Mouse (Mus musculus): ENCODE measurements around the gene Herc1. TPM values are rescaled to one million over a fixed set of nuclear protein-coding genes. Genes with fewer than 3 reads are reported as not detected.
A peak's percentile ranks its signal among the peaks of the same experiment; 100 is the strongest.

The Herc1 gene
- polyA plus RNA-seq, 1 experiment: 64.5 TPM

- Histone ChIP-seq H3K4me3 (ENCODE audit: insufficient read depth, low read length) (no peak overlapping the region), H3K4me1 (ENCODE audit: control insufficient read depth, insufficient read depth, low read length) (no peaks in the 10 kb centered on the region), H3K27ac (ENCODE audit: insufficient read depth, low read length) (no peak overlapping the region)
- TF ChIP-seq CTCF (IDR thresholded peaks at IDR 0.05; ENCODE audit: extremely low read depth, insufficient read depth, low read length) (peak; percentile 31; the same call in 1 of the 2 replicates), POLR2A (IDR thresholded peaks at IDR 0.05; ENCODE audit: extremely low read depth, insufficient read depth, low read length) (no peak)
These were observed 114.8 kb downstream of the Herc1 start for GRCm38 (mm10) chr9:66465087-66465486.

- Histone ChIP-seq H3K4me3 (ENCODE audit: insufficient read depth, low read length) (no peak overlapping the region), H3K27ac (ENCODE audit: insufficient read depth, low read length) (no peak overlapping the region), H3K4me1 (ENCODE audit: control insufficient read depth, insufficient read depth, low read length) (no peaks in the 10 kb centered on the region)
- TF ChIP-seq POLR2A (IDR thresholded peaks at IDR 0.05; ENCODE audit: extremely low read depth, insufficient read depth, low read length) (no peak), CTCF (IDR thresholded peaks at IDR 0.05; ENCODE audit: extremely low read depth, insufficient read depth, low read length) (no peak)
These were observed 127.5 kb downstream of the Herc1 start for GRCm38 (mm10) chr9:66477785-66478184.

- no peaks in the 10 kb centered on the region for H3K4me1 ChIP-seq (ENCODE audit: control insufficient read depth, insufficient read depth, low read length)
- H3K4me3 ChIP-seq (ENCODE audit: insufficient read depth, low read length): no peak overlapping the region
- TF ChIP-seq POLR2A (IDR thresholded peaks at IDR 0.05; ENCODE audit: extremely low read depth, insufficient read depth, low read length) (no peak), CTCF (IDR thresholded peaks at IDR 0.05; ENCODE audit: extremely low read depth, insufficient read depth, low read length) (no peak)
- H3K27ac ChIP-seq (ENCODE audit: insufficient read depth, low read length): no peak overlapping the region
These were observed 133.2 kb downstream of the Herc1 start for GRCm38 (mm10) chr9:66483429-66483828.

GRCm38 (mm10) chr9:66488786-66489185 is 138.5 kb downstream of the Herc1 start:
- Histone ChIP-seq H3K4me3 (ENCODE audit: insufficient read depth, low read length) (no peak overlapping the region), H3K4me1 (ENCODE audit: control insufficient read depth, insufficient read depth, low read length) (no peaks in the 10 kb centered on the region), H3K27ac (ENCODE audit: insufficient read depth, low read length) (no peak overlapping the region)
- no peak for TF ChIP-seq CTCF (IDR thresholded peaks at IDR 0.05; ENCODE audit: extremely low read depth, insufficient read depth, low read length)
- TF ChIP-seq POLR2A (IDR thresholded peaks at IDR 0.05; ENCODE audit: extremely low read depth, insufficient read depth, low read length): no peak

- Histone ChIP-seq H3K27ac (ENCODE audit: insufficient read depth, low read length) (no peak overlapping the region), H3K4me3 (ENCODE audit: insufficient read depth, low read length) (no peak overlapping the region), H3K4me1 (ENCODE audit: control insufficient read depth, insufficient read depth, low read length) (no peaks in the 10 kb centered on the region)
- TF ChIP-seq CTCF (IDR thresholded peaks at IDR 0.05; ENCODE audit: extremely low read depth, insufficient read depth, low read length) (no peak), POLR2A (IDR thresholded peaks at IDR 0.05; ENCODE audit: extremely low read depth, insufficient read depth, low read length) (no peak)
These were observed 142.1 kb downstream of the Herc1 start for GRCm38 (mm10) chr9:66492361-66492760.

GRCm38 (mm10) chr9:66493992-66494391 is 143.7 kb downstream of the Herc1 start:
- Histone ChIP-seq H3K4me1 (ENCODE audit: control insufficient read depth, insufficient read depth, low read length) (no peaks in the 10 kb centered on the region), H3K27ac (ENCODE audit: insufficient read depth, low read length) (no peak overlapping the region), H3K4me3 (ENCODE audit: insufficient read depth, low read length) (no peak overlapping the region)
- TF ChIP-seq CTCF (IDR thresholded peaks at IDR 0.05; ENCODE audit: extremely low read depth, insufficient read depth, low read length) (no peak), POLR2A (IDR thresholded peaks at IDR 0.05; ENCODE audit: extremely low read depth, insufficient read depth, low read length) (no peak)

- TF ChIP-seq CTCF (IDR thresholded peaks at IDR 0.05; ENCODE audit: extremely low read depth, insufficient read depth, low read length) (no peak), POLR2A (IDR thresholded peaks at IDR 0.05; ENCODE audit: extremely low read depth, insufficient read depth, low read length) (no peak)
- Histone ChIP-seq H3K4me1 (ENCODE audit: control insufficient read depth, insufficient read depth, low read length) (peaks cover 3% of the 10 kb centered on the region; the same call in 1 of the 2 replicates), H3K4me3 (ENCODE audit: insufficient read depth, low read length) (no peak overlapping the region), H3K27ac (ENCODE audit: insufficient read depth, low read length) (no peak overlapping the region)
These were observed 151.0 kb downstream of the Herc1 start for GRCm38 (mm10) chr9:66501248-66501647.

- Histone ChIP-seq H3K4me1 (ENCODE audit: control insufficient read depth, insufficient read depth, low read length) (peaks cover 3% of the 10 kb centered on the region; the same call in 1 of the 2 replicates), H3K27ac (ENCODE audit: insufficient read depth, low read length) (peak overlapping the region; percentile 66; the same call in 1 of the 2 replicates), H3K4me3 (ENCODE audit: insufficient read depth, low read length) (no peak overlapping the region)
- TF ChIP-seq POLR2A (IDR thresholded peaks at IDR 0.05; ENCODE audit: extremely low read depth, insufficient read depth, low read length) (no peak), CTCF (IDR thresholded peaks at IDR 0.05; ENCODE audit: extremely low read depth, insufficient read depth, low read length) (no peak)
These were observed 153.7 kb downstream of the Herc1 start for GRCm38 (mm10) chr9:66503879-66504411.

GRCm38 (mm10) chr9:66504518-66504917 is 154.3 kb downstream of the Herc1 start:
- Histone ChIP-seq H3K4me1 (ENCODE audit: control insufficient read depth, insufficient read depth, low read length) (peaks cover 3% of the 10 kb centered on the region; the same call in 1 of the 2 replicates), H3K4me3 (ENCODE audit: insufficient read depth, low read length) (no peak overlapping the region), H3K27ac (ENCODE audit: insufficient read depth, low read length) (peak overlapping the region; percentile 22; the same call in 1 of the 2 replicates)
- no peak for TF ChIP-seq CTCF (IDR thresholded peaks at IDR 0.05; ENCODE audit: extremely low read depth, insufficient read depth, low read length)
- TF ChIP-seq POLR2A (IDR thresholded peaks at IDR 0.05; ENCODE audit: extremely low read depth, insufficient read depth, low read length): no peak

- peak overlapping the region; percentile 22 for H3K27ac ChIP-seq (ENCODE audit: insufficient read depth, low read length)
- H3K4me1 ChIP-seq (ENCODE audit: control insufficient read depth, insufficient read depth, low read length): peaks cover 3% of the 10 kb centered on the region; the same call in 1 of the 2 replicates
- no peak overlapping the region for H3K4me3 ChIP-seq (ENCODE audit: insufficient read depth, low read length)
- TF ChIP-seq POLR2A (IDR thresholded peaks at IDR 0.05; ENCODE audit: extremely low read depth, insufficient read depth, low read length) (no peak), CTCF (IDR thresholded peaks at IDR 0.05; ENCODE audit: extremely low read depth, insufficient read depth, low read length) (no peak)
These were observed 155.1 kb downstream of the Herc1 start for GRCm38 (mm10) chr9:66505141-66505917.
